Mouse (Mus musculus) ES-Bruce4 (cell line): Measurements from ENCODE around the gene Rpl23a.

ENCODE experiments used
- CTCF ChIP-seq: IDR thresholded peaks from one replicate; pipeline ENCODE4 v1.8.1; 2011; ENCODE audit warnings: low read depth, low read length
- EP300 ChIP-seq: IDR thresholded peaks from 2 replicates; pipeline ENCODE4 v1.6.1; 2011; ENCODE audit warnings: low read depth, low read length; ENCODE audit not compliant: insufficient read depth
- POLR2A ChIP-seq: IDR thresholded peaks from one replicate; pipeline ENCODE4 v1.8.1; 2011; ENCODE audit warnings: low read length; ENCODE audit not compliant: insufficient read depth

GRCm38 (mm10) chr11:78231518-78231917, 48.1 kb upstream of the Rpl23a start:
- TF ChIP-seq EP300 = no peak
- TF ChIP-seq CTCF = no peak
- TF ChIP-seq POLR2A = no peak
